Mouse (Mus musculus) retina, postnatal 1 day (tissue): ENCODE results near the gene Serpinb3c.
"Not testable (repeated sequence)": the region's sequence is repeated elsewhere in the genome, so short reads cannot be mapped to it uniquely, and the experiment has no call there.

Experiments used
- DNase-seq: peaks from one replicate; pipeline ENCODE4 v3.0.0-alpha.2; 2012

The Serpinb3c gene

DNA sequence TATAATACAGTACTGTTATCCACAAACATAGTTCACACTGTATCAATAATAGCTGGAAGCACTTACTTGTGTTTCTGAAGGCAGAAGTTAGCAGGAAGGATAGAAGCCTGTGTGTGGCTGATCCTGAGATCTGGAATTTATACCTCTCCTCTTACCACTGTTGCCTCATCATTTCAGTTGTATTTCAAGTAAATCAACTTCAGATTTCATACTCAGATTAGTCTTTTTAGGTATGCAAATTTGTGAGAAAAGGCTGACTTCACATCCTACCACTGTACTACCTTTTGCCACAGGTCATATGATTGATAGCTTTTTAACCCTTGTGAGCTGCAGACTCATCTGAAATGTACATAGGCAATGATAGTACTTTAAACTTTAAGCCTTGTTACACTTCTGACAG is at the start of gene Serpinb3c, which contains the start of gene Serpinb3b:
Gene Serpinb3c (minus strand): TSS at position 111 of the 400 bp plus-strand sequence.
Gene Serpinb3b (minus strand): TSS at position 101 of the 400 bp plus-strand sequence.
- not testable (repeated sequence) for DNase-seq

DNA sequence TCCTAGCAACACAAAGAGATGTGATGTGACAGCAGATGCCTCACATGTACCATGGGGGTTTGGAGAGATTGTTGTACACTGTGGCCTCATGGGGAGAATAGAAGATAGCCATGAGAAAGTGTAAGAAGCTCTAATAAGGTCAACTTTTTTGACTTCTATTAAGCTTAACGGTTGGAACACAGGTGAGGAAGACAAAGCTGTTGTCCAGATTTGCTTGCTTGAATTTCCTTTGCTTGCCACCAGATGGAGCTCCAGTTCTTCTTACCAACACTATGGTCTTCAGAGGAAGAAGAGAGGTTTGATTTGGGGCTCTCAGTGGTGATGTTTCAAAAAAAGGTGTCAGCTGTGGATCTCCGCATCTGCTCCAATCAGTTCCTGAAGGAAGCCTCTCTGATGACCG is 35.0 kb downstream of the Serpinb3c start:
- DNase-seq = peak; percentile 8
